Mouse (Mus musculus): ENCODE data around the gene Sgo1. TPM values are rescaled to one million over a fixed set of nuclear protein-coding genes. Genes with fewer than 3 reads are reported as not detected.

Sgo1 gene
- polyA plus RNA-seq, 1 experiment from 2014 or later = 22.9 TPM

- H3K4me1 ChIP-seq (ENCODE audit: control insufficient read depth, insufficient read depth, low read length) = peaks cover 5% of the 10 kb centered on the region; the same call in 1 of the 2 replicates
- ATAC-seq (no peak), DNase-seq (ENCODE audit: low spot score) (no peak)
- H3K36me3 ChIP-seq (ENCODE audit: control insufficient read depth, insufficient read depth, low read length) = peaks cover 38% of the 10 kb centered on the region
- H3K4me2 ChIP-seq (ENCODE audit: low read length) = no peak overlapping the region
- H3K9ac ChIP-seq (ENCODE audit: low read length) = no peak overlapping the region
- H3K27ac ChIP-seq (ENCODE audit: low read depth, low read length) = no peak overlapping the region
- H3K27me3 ChIP-seq (replicated peaks; ENCODE audit: control insufficient read depth, insufficient read depth, low read length) = no peaks in the 10 kb centered on the region
- H3K9me3 ChIP-seq (replicated peaks; ENCODE audit: control insufficient read depth, low read length) = no peaks in the 10 kb centered on the region
- no peak overlapping the region for H3K4me3 ChIP-seq (ENCODE audit: low read depth, low read length)
- WGBS = 81% methylated on average over 6 of the region's 6 CpGs
Observed at GRCm38 (mm10) chr17:53656369-53656860, 32.7 kb downstream of the Sgo1 start.

GRCm38 (mm10) chr17:53655959-53656358 is 33.2 kb downstream of the Sgo1 start:
- Histone ChIP-seq H3K4me1 (ENCODE audit: control insufficient read depth, insufficient read depth, low read length) (peaks cover 5% of the 10 kb centered on the region; the same call in 1 of the 2 replicates), H3K36me3 (ENCODE audit: control insufficient read depth, insufficient read depth, low read length) (peaks cover 38% of the 10 kb centered on the region), H3K4me2 (ENCODE audit: low read length) (no peak overlapping the region), H3K27me3 (replicated peaks; ENCODE audit: control insufficient read depth, insufficient read depth, low read length) (no peaks in the 10 kb centered on the region), H3K9me3 (replicated peaks; ENCODE audit: control insufficient read depth, low read length) (no peaks in the 10 kb centered on the region), H3K27ac (ENCODE audit: low read depth, low read length) (no peak overlapping the region), H3K4me3 (ENCODE audit: low read depth, low read length) (no peak overlapping the region), H3K9ac (ENCODE audit: low read length) (no peak overlapping the region)
- ATAC-seq (no peak), DNase-seq (ENCODE audit: low spot score) (no peak)
- 90% methylated on average over 2 of the region's 2 CpGs for WGBS

- peaks cover 32% of the 10 kb centered on the region for H3K36me3 ChIP-seq (ENCODE audit: control insufficient read depth, insufficient read depth, low read length)
- H3K4me2 ChIP-seq (ENCODE audit: low read length) = no peak overlapping the region
- no peak for DNase-seq (ENCODE audit: low spot score)
- H3K4me1 ChIP-seq (ENCODE audit: control insufficient read depth, insufficient read depth, low read length) = peaks cover 5% of the 10 kb centered on the region; the same call in 1 of the 2 replicates
- no peaks in the 10 kb centered on the region for H3K9me3 ChIP-seq (replicated peaks; ENCODE audit: control insufficient read depth, low read length)
- no peaks in the 10 kb centered on the region for H3K27me3 ChIP-seq (replicated peaks; ENCODE audit: control insufficient read depth, insufficient read depth, low read length)
- no peak overlapping the region for H3K27ac ChIP-seq (ENCODE audit: low read depth, low read length)
- no peak for ATAC-seq
- 93% methylated on average over 6 of the region's 6 CpGs for WGBS
- no peak overlapping the region for H3K4me3 ChIP-seq (ENCODE audit: low read depth, low read length)
- H3K9ac ChIP-seq (ENCODE audit: low read length) = no peak overlapping the region
Observed at GRCm38 (mm10) chr17:53655081-53655480, 34.1 kb downstream of the Sgo1 start.

- WGBS = 81% methylated on average over 4 of the region's 4 CpGs
- H3K27me3 ChIP-seq (replicated peaks; ENCODE audit: control insufficient read depth, insufficient read depth, low read length) = no peaks in the 10 kb centered on the region
- ATAC-seq (peak; percentile 35; the same call in 1 of the 2 replicates), DNase-seq (ENCODE audit: low spot score) (peak; percentile 46)
- H3K9ac ChIP-seq (ENCODE audit: low read length) = no peak overlapping the region
- H3K27ac ChIP-seq (ENCODE audit: low read depth, low read length) = no peak overlapping the region
- no peak overlapping the region for H3K4me3 ChIP-seq (ENCODE audit: low read depth, low read length)
- no peaks in the 10 kb centered on the region for H3K9me3 ChIP-seq (replicated peaks; ENCODE audit: control insufficient read depth, low read length)
- H3K4me1 ChIP-seq (ENCODE audit: control insufficient read depth, insufficient read depth, low read length) = peaks cover 5% of the 10 kb centered on the region; the same call in 1 of the 2 replicates
- H3K4me2 ChIP-seq (ENCODE audit: low read length) = no peak overlapping the region
- H3K36me3 ChIP-seq (ENCODE audit: control insufficient read depth, insufficient read depth, low read length) = peaks cover 31% of the 10 kb centered on the region
Observed at GRCm38 (mm10) chr17:53654596-53654995, 34.5 kb downstream of the Sgo1 start.

- H3K27me3 ChIP-seq (replicated peaks; ENCODE audit: control insufficient read depth, insufficient read depth, low read length) = no peaks in the 10 kb centered on the region
- H3K9ac ChIP-seq (ENCODE audit: low read length) = no peak overlapping the region
- H3K4me2 ChIP-seq (ENCODE audit: low read length) = no peak overlapping the region
- DNase-seq (ENCODE audit: low spot score) (no peak), ATAC-seq (no peak)
- H3K4me1 ChIP-seq (ENCODE audit: control insufficient read depth, insufficient read depth, low read length) = no peaks in the 10 kb centered on the region
- 80% methylated on average over 2 of the region's 2 CpGs for WGBS
- no peaks in the 10 kb centered on the region for H3K9me3 ChIP-seq (replicated peaks; ENCODE audit: control insufficient read depth, low read length)
- no peak overlapping the region for H3K27ac ChIP-seq (ENCODE audit: low read depth, low read length)
- peaks cover 32% of the 10 kb centered on the region for H3K36me3 ChIP-seq (ENCODE audit: control insufficient read depth, insufficient read depth, low read length)
- no peak overlapping the region for H3K4me3 ChIP-seq (ENCODE audit: low read depth, low read length)
Observed at GRCm38 (mm10) chr17:53650251-53650661, 38.9 kb downstream of the Sgo1 start.

- no peak overlapping the region for H3K4me2 ChIP-seq (ENCODE audit: low read length)
- H3K4me3 ChIP-seq (ENCODE audit: low read depth, low read length) = no peak overlapping the region
- no peak overlapping the region for H3K9ac ChIP-seq (ENCODE audit: low read length)
- peaks cover 45% of the 10 kb centered on the region for H3K36me3 ChIP-seq (ENCODE audit: control insufficient read depth, insufficient read depth, low read length)
- no peak overlapping the region for H3K27ac ChIP-seq (ENCODE audit: low read depth, low read length)
- no peaks in the 10 kb centered on the region for H3K4me1 ChIP-seq (ENCODE audit: control insufficient read depth, insufficient read depth, low read length)
- DNase-seq (ENCODE audit: low spot score) (no peak), ATAC-seq (no peak)
- no peaks in the 10 kb centered on the region for H3K27me3 ChIP-seq (replicated peaks; ENCODE audit: control insufficient read depth, insufficient read depth, low read length)
- H3K9me3 ChIP-seq (replicated peaks; ENCODE audit: control insufficient read depth, low read length) = no peaks in the 10 kb centered on the region
- 85% methylated on average over 4 of the region's 4 CpGs for WGBS
Observed at GRCm38 (mm10) chr17:53643360-53643759, 45.8 kb downstream of the Sgo1 start.

GRCm38 (mm10) chr17:53631344-53631743 is 57.8 kb downstream of the Sgo1 start:
- Histone ChIP-seq H3K4me1 (ENCODE audit: control insufficient read depth, insufficient read depth, low read length) (no peaks in the 10 kb centered on the region), H3K36me3 (ENCODE audit: control insufficient read depth, insufficient read depth, low read length) (peaks cover 36% of the 10 kb centered on the region; the same call in 1 of the 2 replicates), H3K27ac (ENCODE audit: low read depth, low read length) (no peak overlapping the region), H3K4me3 (ENCODE audit: low read depth, low read length) (no peak overlapping the region), H3K27me3 (replicated peaks; ENCODE audit: control insufficient read depth, insufficient read depth, low read length) (no peaks in the 10 kb centered on the region), H3K4me2 (ENCODE audit: low read length) (no peak overlapping the region), H3K9me3 (replicated peaks; ENCODE audit: control insufficient read depth, low read length) (no peaks in the 10 kb centered on the region), H3K9ac (ENCODE audit: low read length) (no peak overlapping the region)
- DNase-seq (ENCODE audit: low spot score) (no peak), ATAC-seq (no peak)

- H3K27ac ChIP-seq (ENCODE audit: low read depth, low read length) = no peak overlapping the region
- no peaks in the 10 kb centered on the region for H3K27me3 ChIP-seq (replicated peaks; ENCODE audit: control insufficient read depth, insufficient read depth, low read length)
- no peak overlapping the region for H3K4me2 ChIP-seq (ENCODE audit: low read length)
- WGBS = 79% methylated on average over 5 of the region's 5 CpGs
- no peak overlapping the region for H3K4me3 ChIP-seq (ENCODE audit: low read depth, low read length)
- peaks cover 14% of the 10 kb centered on the region; the same call in 1 of the 2 replicates for H3K36me3 ChIP-seq (ENCODE audit: control insufficient read depth, insufficient read depth, low read length)
- H3K4me1 ChIP-seq (ENCODE audit: control insufficient read depth, insufficient read depth, low read length) = no peaks in the 10 kb centered on the region
- ATAC-seq = no peak
- no peaks in the 10 kb centered on the region for H3K9me3 ChIP-seq (replicated peaks; ENCODE audit: control insufficient read depth, low read length)
- DNase-seq (ENCODE audit: low spot score) = no peak
- H3K9ac ChIP-seq (ENCODE audit: low read length) = no peak overlapping the region
Observed at GRCm38 (mm10) chr17:53628131-53628530, 61.0 kb downstream of the Sgo1 start.

- 88% methylated on average over 4 of the region's 4 CpGs for WGBS
- H3K4me2 ChIP-seq (ENCODE audit: low read length) = no peak overlapping the region
Observed at GRCm38 (mm10) chr17:53627497-53627896, 61.6 kb downstream of the Sgo1 start.

More at GRCm38 (mm10) chr17:53627497-53627896, 61.6 kb downstream of the Sgo1 start:
- Histone ChIP-seq H3K9me3 (replicated peaks; ENCODE audit: control insufficient read depth, low read length) (no peaks in the 10 kb centered on the region), H3K9ac (ENCODE audit: low read length) (no peak overlapping the region), H3K4me1 (ENCODE audit: control insufficient read depth, insufficient read depth, low read length) (no peaks in the 10 kb centered on the region), H3K27me3 (replicated peaks; ENCODE audit: control insufficient read depth, insufficient read depth, low read length) (no peaks in the 10 kb centered on the region), H3K27ac (ENCODE audit: low read depth, low read length) (no peak overlapping the region), H3K36me3 (ENCODE audit: control insufficient read depth, insufficient read depth, low read length) (peaks cover 9% of the 10 kb centered on the region; the same call in 1 of the 2 replicates), H3K4me3 (ENCODE audit: low read depth, low read length) (no peak overlapping the region)
- ATAC-seq (no peak), DNase-seq (ENCODE audit: low spot score) (no peak)
